Comparison of ENCODE assay signal across 30 mouse cellular contexts in genomic region chr3:136439350-136439749, GRCm38 (mm10).
DNase-seq lines count a peak whose midpoint lies in the region; ATAC-seq and TF ChIP-seq lines count a peak whose summit lies in the region.
"Had no signal": no experiment of that assay in that cellular context is flagged by ENCODE, and none has a peak within 500 bp of the region (broad histone marks: within the 10 kb centered on the region; RNA-seq: fewer than 3 reads in every experiment).

No protein-coding gene starts in this region.

- no peaks in the 10 kb centered on the region for H3K27me3 ChIP-seq in kidney, adult 2 months (replicated peaks; ENCODE audit: control insufficient read depth, insufficient read depth, low read length)
- H3K27me3 ChIP-seq in kidney, embryonic 16.5 days (ENCODE audit: insufficient read depth, low read length): no peaks in the 10 kb centered on the region
- H3K27me3 ChIP-seq in Patski (no peaks in the 10 kb centered on the region), myocyte (ENCODE audit: control insufficient read depth, insufficient read depth, insufficient read length) (no peaks in the 10 kb centered on the region)
- H3K27me3 ChIP-seq: CH12.LX; embryonic facial prominence, embryonic 13.5 days; forebrain, embryonic 12.5 days; forebrain, embryonic 15.5 days; heart, embryonic 12.5 days; heart, embryonic 15.5 days; hindbrain, embryonic 13.5 days had no signal

- peak; percentile 78; the same call in 1 of the 2 replicates for ATAC-seq in kidney, embryonic 16.5 days (ENCODE audit: low FRiP score, low TSS enrichment)
- peak; percentile 23 for ATAC-seq in Patski
- ATAC-seq: forebrain, embryonic 15.5 days had no signal

- TF ChIP-seq CTCF in kidney, adult 2 months (conservative IDR thresholded peaks at IDR 0.05; ENCODE audit: insufficient read depth, insufficient read length, low read depth, low read length): no peak
- TF ChIP-seq CTCF in Patski (IDR thresholded peaks at IDR 0.05): no peak

- H3K36me3 ChIP-seq in kidney, adult 2 months (ENCODE audit: control insufficient read depth, insufficient read depth, low read length): no peaks in the 10 kb centered on the region
- H3K36me3 ChIP-seq in kidney, embryonic 16.5 days (ENCODE audit: insufficient read depth, low read length): no peaks in the 10 kb centered on the region
- H3K36me3 ChIP-seq in myocyte (ENCODE audit: control insufficient read depth, insufficient read depth): no peaks in the 10 kb centered on the region
- H3K36me3 ChIP-seq: embryonic facial prominence, embryonic 10.5 days; embryonic facial prominence, embryonic 13.5 days; forebrain, embryonic 12.5 days; forebrain, embryonic 15.5 days; G1E; heart, embryonic 12.5 days; heart, embryonic 15.5 days; hindbrain, embryonic 10.5 days; hindbrain, embryonic 13.5 days had no signal

- H3K4me1 ChIP-seq in kidney, adult 2 months (ENCODE audit: control insufficient read depth, insufficient read depth, low read length): peaks cover 2% of the 10 kb centered on the region; the same call in 1 of the 2 replicates
- no peaks in the 10 kb centered on the region for H3K4me1 ChIP-seq in kidney, embryonic 16.5 days (ENCODE audit: insufficient read depth, low read length)
- H3K4me1 ChIP-seq: embryonic facial prominence, embryonic 13.5 days; forebrain, embryonic 12.5 days; forebrain, embryonic 15.5 days; heart, embryonic 12.5 days; heart, embryonic 15.5 days; hindbrain, embryonic 13.5 days had no signal

- CTCF ChIA-PET in Patski (lab: Charles Lee): no interaction called here

- no peaks in the 10 kb centered on the region for H3K79me2 ChIP-seq in myocyte (ENCODE audit: control insufficient read depth, insufficient read depth)

- H3K4me2 ChIP-seq in kidney, embryonic 16.5 days (replicated peaks; ENCODE audit: low read depth, low read length): no peak overlapping the region
- H3K4me2 ChIP-seq in myocyte (ENCODE audit: low read depth): peak overlapping the region; percentile 28
- H3K4me2 ChIP-seq: embryonic facial prominence, embryonic 13.5 days; forebrain, embryonic 12.5 days; forebrain, embryonic 15.5 days; heart, embryonic 12.5 days; heart, embryonic 15.5 days; hindbrain, embryonic 13.5 days had no signal

- WGBS in kidney, adult 2 months: 54% methylated on average over 5 of the region's 5 CpGs
- 72% methylated on average over 5 of the region's 5 CpGs for WGBS in kidney, embryonic 16.5 days

- TF ChIP-seq POLR2A in kidney, adult 2 months (IDR thresholded peaks at IDR 0.05; ENCODE audit: low read depth, low read length): no peak
- no peak for TF ChIP-seq POLR2A in myocyte (IDR thresholded peaks at IDR 0.05; ENCODE audit: insufficient read length, low read depth)

- in situ Hi-C loops in Patski (cut with MboI; ENCODE audit: low pct_unique_long_range_greater_than_20kb): loop anchor here (25.0 kb wide), 1 partner anchor 223 kb away; the partner anchor contains the start of gene Ppp3ca

- no peak overlapping the region for H3ac ChIP-seq in myocyte (ENCODE audit: control insufficient read depth, insufficient read length)

- POLR2A ChIA-PET in Patski (lab: Charles Lee): no interaction called here

- DNase-seq in kidney, adult 2 months: peak; percentile 54
- DNase-seq in kidney, postnatal 14 days: no peak
- no peak for DNase-seq in kidney, postnatal 10 days
- DNase-seq in Patski (ENCODE audit: low read depth, low spot score): no peak
- DNase-seq in spleen, postnatal 10 days (ENCODE audit: low spot score in 2 of 2): no peak
- DNase-seq: adrenal gland, adult 2 months; adrenal gland, postnatal 14 days; B cell, adult 2 months; cerebellum, adult 11 months; cerebellum, adult 2 months; cerebellum, adult 9-11 months; cerebellum, postnatal 25 days; embryo, embryonic 11 days; gastrocnemius, postnatal 25 days; heart, adult 18-20 months; heart, postnatal 10 days; heart, postnatal 36 days had no signal

- H3K9ac ChIP-seq in kidney, embryonic 16.5 days (replicated peaks; ENCODE audit: low read length): no peak overlapping the region
- H3K9ac ChIP-seq: embryonic facial prominence, embryonic 13.5 days; forebrain, embryonic 12.5 days; forebrain, embryonic 15.5 days; heart, embryonic 12.5 days; heart, embryonic 15.5 days; hindbrain, embryonic 13.5 days had no signal

- H3K4me3 ChIP-seq in kidney, adult 2 months (ENCODE audit: insufficient read depth, low read depth, low read length): no peak overlapping the region
- H3K4me3 ChIP-seq in kidney, embryonic 16.5 days (ENCODE audit: low read length): no peak overlapping the region
- no peak overlapping the region for H3K4me3 ChIP-seq in myocyte
- H3K4me3 ChIP-seq: embryonic facial prominence, embryonic 10.5 days; embryonic facial prominence, embryonic 13.5 days; erythroblast, embryonic 14.5 days; forebrain, embryonic 12.5 days; forebrain, embryonic 15.5 days; heart, embryonic 12.5 days; heart, embryonic 15.5 days; hindbrain, embryonic 10.5 days; hindbrain, embryonic 13.5 days had no signal

- H3K27ac ChIP-seq in kidney, adult 2 months (ENCODE audit: insufficient read depth, low read depth, low read length): no peak overlapping the region
- H3K27ac ChIP-seq in kidney, embryonic 16.5 days (ENCODE audit: low read length): no peak overlapping the region
- H3K27ac ChIP-seq: embryonic facial prominence, embryonic 10.5 days; embryonic facial prominence, embryonic 13.5 days; forebrain, embryonic 12.5 days; forebrain, embryonic 15.5 days; heart, embryonic 15.5 days; hindbrain, embryonic 10.5 days; hindbrain, embryonic 13.5 days had no signal

- H3K9me3 ChIP-seq in kidney, embryonic 16.5 days (ENCODE audit: low read length): no peaks in the 10 kb centered on the region
- H3K9me3 ChIP-seq: embryonic facial prominence, embryonic 10.5 days; embryonic facial prominence, embryonic 13.5 days; forebrain, embryonic 12.5 days; forebrain, embryonic 15.5 days; G1E; heart, embryonic 12.5 days; heart, embryonic 15.5 days; hindbrain, embryonic 10.5 days; hindbrain, embryonic 13.5 days had no signal

TF ChIP-seq in myocyte, 11 proteins besides CTCF, POLR2A, EP300 and RAD21:
- no peak for TF ChIP-seq MYOG (IDR thresholded peaks at IDR 0.05; ENCODE audit: control insufficient read depth in 1 of 3, insufficient read depth in 1 of 3, insufficient read length in 2 of 3, low read depth in 2 of 3)
- no peak for TF ChIP-seq MYOD1 (IDR thresholded peaks at IDR 0.05; ENCODE audit: control insufficient read depth in 1 of 3, insufficient read length in 2 of 3, low read depth in 2 of 3)
- no peak for TF ChIP-seq CEBPB (IDR thresholded peaks at IDR 0.05; ENCODE audit: insufficient read depth, poor library complexity, severe bottlenecking)
- no peak for TF ChIP-seq E2F4 (IDR thresholded peaks at IDR 0.05; ENCODE audit: insufficient read depth)
- TF ChIP-seq SRF (IDR thresholded peaks at IDR 0.05; ENCODE audit: control insufficient read depth, insufficient read length, low read depth): no peak
- TF ChIP-seq TCF12 (IDR thresholded peaks at IDR 0.05; ENCODE audit: insufficient read depth, poor library complexity, severe bottlenecking): no peak
- TF ChIP-seq USF1 (IDR thresholded peaks at IDR 0.05; ENCODE audit: low read depth): no peak
- TF ChIP-seq TCF3 (IDR thresholded peaks at IDR 0.05; ENCODE audit: insufficient read length, low read depth): no peak
- TF ChIP-seq POLR2AphosphoS2 (IDR thresholded peaks at IDR 0.05; ENCODE audit: insufficient read length, low read depth): no peak
- no peak for TF ChIP-seq REST (IDR thresholded peaks at IDR 0.05; ENCODE audit: insufficient read depth, insufficient read length)
